Mouse (Mus musculus) lung, adult 2 months (tissue): Measurements from ENCODE around the gene Lrrc10b.

ENCODE experiments used
- CTCF ChIP-seq: fragments of 200-500 bp; IDR thresholded peaks from 2 replicates; pipeline ENCODE4 v1.5.1; 2011; ENCODE audit warnings: mild to moderate bottlenecking, low read length, control low read depth; ENCODE audit not compliant: insufficient read depth
- POLR2A ChIP-seq: fragments of 200-500 bp; IDR thresholded peaks from 2 replicates; pipeline ENCODE4 v1.6.1; 2011; ENCODE audit warnings: low read depth, mild to moderate bottlenecking, control low read depth, low read length, borderline replicate concordance; ENCODE audit errors: extremely low read depth

DNA sequence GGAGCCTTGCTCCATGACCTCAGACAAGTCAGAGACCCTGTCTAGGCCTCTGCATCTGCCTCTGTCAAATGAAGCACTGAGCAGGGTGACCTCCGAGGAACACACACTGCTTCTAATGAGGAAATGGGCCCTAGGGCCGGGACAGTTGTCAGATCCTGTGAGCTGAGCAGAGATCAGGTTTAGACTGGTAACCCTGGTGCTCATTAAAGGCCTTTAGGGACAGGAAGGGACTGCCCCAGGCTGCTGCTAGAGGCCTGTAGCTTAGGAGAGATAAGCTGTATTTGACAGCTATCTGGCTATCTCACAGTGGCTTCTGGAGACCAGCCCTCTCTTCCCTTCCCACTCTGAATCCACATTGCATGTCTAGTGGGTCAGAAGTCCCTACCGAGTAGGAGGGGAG lies 25.9 kb downstream of the Lrrc10b start:
- TF ChIP-seq CTCF (no peak), POLR2A (no peak)
